Mouse (Mus musculus) myocyte (in vitro differentiated cells): ENCODE data around the gene Tmc8.

ENCODE experiments used
- CEBPB ChIP-seq: IDR thresholded peaks from 2 replicates; pipeline ENCODE4 v1.6.1; 2011; ENCODE audit warnings: mild to moderate bottlenecking, moderate library complexity; ENCODE audit not compliant: poor library complexity, insufficient read depth, severe bottlenecking
- E2F4 ChIP-seq: IDR thresholded peaks from one replicate; pipeline ENCODE4 v1.6.1; 2011; ENCODE audit warnings: mild to moderate bottlenecking, control low read depth, moderate library complexity; ENCODE audit not compliant: insufficient read depth
- MAX ChIP-seq: IDR thresholded peaks from one replicate; pipeline ENCODE4 v1.6.1; 2011; ENCODE audit warnings: low read depth, mild to moderate bottlenecking, control low read depth
- MYOG ChIP-seq, 3 experiments: IDR thresholded peaks; one replicate each; pipeline ENCODE4 v1.6.1; 2011; ENCODE audit warnings: control low read depth in 2 of 3, low read depth in 2 of 3, mild to moderate bottlenecking in 2 of 3; ENCODE audit not compliant: insufficient read length in 2 of 3, control insufficient read depth in 1 of 3, insufficient read depth in 1 of 3
- POLR2A ChIP-seq: IDR thresholded peaks from one replicate; pipeline ENCODE4 v1.6.1; 2011; ENCODE audit warnings: low read depth, mild to moderate bottlenecking, control low read depth, moderate library complexity; ENCODE audit not compliant: insufficient read length
- POLR2AphosphoS2 ChIP-seq: IDR thresholded peaks from one replicate; pipeline ENCODE4 v1.6.1; 2011; ENCODE audit warnings: low read depth, control low read depth; ENCODE audit not compliant: insufficient read length
- REST ChIP-seq: IDR thresholded peaks from one replicate; pipeline ENCODE4 v1.6.1; 2011; ENCODE audit warnings: mild to moderate bottlenecking, control low read depth, moderate library complexity; ENCODE audit not compliant: insufficient read depth, insufficient read length

DNA sequence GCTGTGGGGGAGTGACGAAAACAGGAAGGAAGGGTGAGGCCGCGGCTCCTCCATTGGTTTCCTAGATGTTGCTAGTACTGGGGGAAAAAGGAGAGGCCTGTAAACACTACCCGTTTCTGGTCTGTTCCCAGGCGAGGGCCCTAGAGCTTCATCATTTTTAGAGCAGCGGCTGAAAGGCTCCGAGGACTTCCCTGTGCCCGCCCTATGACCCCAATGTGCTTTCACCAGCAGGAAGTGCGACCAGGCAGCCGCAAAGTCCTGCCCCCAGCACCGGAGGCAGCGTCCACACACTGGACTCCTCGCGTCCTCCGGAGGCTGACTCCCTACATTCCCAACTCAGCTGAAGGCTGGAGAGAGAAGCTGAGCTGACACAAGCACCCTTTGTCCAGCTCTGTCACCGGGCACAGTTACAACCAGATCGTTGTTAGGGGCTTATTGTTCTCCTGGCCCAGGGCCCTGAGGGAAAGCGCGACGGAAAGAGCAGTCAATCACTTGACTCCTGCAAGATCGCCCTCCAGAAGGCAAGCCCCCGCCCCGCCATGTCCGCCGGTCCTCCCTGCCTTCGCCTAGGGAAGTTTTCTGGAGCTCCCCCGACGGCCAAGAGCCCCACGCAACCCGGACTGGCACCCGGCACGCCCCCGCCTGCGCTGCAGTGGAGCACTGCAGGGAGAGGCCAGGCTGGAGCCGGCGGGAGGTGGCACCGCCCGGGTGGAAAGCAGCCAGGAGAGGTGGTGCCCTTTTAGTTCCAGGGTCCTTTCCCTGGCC, 2.3 kb upstream of the Tmc8 start:
- TF ChIP-seq E2F4 (no peak), POLR2A (peak; percentile 81), POLR2AphosphoS2 (peak; percentile 83), CEBPB (no peak), REST (no peak), MYOG (IDR thresholded peaks at IDR 0.05; ENCODE audit: control insufficient read depth in 1 of 3, insufficient read depth in 1 of 3, insufficient read length in 2 of 3, low read depth in 2 of 3) (no peak), MAX (no peak)
